Mouse (Mus musculus) retina, adult 2 months (tissue): ENCODE data around the gene Dnajc25.

Experiments used
- DNase-seq: peaks from one replicate; pipeline ENCODE4 v3.0.0-alpha.2; 2012; ENCODE audit warnings: low read depth, low spot score

The Dnajc25 gene

DNA sequence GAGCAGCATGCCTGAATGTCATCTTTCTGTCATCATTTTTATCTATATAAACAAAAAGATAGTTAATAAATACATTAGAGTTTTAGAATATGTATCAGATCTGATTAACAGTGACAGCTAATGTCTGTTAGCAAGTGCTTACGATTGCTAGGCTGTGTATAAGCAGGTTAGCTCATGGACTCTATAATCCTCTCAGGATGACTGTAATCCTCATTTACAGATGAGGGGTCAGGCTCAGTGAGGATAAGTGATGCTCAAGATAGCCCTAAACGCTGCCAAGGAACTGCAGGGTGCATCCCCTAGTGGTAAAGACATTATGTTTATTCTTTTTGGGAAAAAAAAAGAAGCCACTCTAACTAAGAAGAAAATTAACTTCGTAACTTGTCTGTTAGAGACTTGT is 74.4 kb downstream of the Dnajc25 start:
- peak; percentile 72 for DNase-seq
